Mouse (Mus musculus) cerebellum, postnatal 10 days (tissue): ENCODE measurements around the gene Blvrb.
"Not testable (repeated sequence)": the region's sequence is repeated elsewhere in the genome, so short reads cannot be mapped to it uniquely, and the experiment has no call there.

Source experiments
- DNase-seq, 2 experiments: peaks; one replicate each; pipeline ENCODE4 v3.0.0; 2021; ENCODE audit warnings: mixed read lengths in 2 of 2

The Blvrb gene

DNA sequence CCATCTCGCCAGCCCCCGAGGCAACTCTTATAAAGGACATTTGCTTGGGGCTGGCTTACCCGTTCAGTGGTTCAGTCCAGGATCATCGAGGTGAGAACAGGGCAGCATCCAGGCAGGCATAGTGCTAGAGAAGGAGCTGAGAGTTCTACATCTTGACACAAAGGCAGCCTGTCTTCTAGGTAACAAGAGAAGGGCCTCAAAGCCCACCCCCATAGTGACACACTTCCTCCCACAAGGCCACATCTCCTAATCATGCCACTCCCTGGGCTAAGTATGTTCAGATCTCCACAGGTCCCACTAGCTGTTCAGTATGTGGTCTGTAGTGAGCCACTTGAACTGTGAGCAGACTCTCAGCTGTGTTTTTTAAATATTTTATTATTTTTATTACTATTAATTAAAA, 36.1 kb downstream of the Blvrb start:
- DNase-seq: no peak

DNA sequence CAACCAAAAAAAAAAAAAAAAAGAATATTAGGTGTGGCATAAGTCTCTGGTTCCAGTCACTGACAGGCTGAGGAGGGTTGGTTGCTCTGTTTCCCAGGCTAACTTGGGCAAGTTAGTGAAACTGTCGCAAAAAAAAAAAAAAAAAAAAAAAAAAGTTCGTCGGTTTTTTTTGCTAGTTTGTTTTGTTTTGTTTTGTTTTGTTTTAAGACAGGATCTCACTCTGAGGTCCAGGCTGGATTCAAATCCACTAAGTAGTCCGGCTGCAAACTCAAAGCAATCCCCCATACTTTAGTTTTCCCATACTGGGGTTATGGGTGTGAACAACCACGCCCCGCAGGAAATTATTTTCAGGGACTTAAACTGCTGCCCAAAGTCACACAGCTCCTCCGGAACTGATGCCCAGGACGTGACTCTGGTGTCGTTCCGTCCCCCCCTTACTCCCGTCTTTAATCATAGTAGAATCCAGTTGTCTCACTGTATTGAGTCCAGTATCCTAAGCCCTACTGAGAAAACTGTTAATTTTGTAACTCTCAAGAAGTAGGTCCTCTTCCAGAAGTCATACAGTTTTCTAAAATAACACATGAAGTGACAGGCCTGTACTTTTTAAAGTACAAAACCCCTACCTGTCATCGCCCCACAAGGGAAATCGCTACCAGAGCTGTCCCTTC, 38.5 kb downstream of the Blvrb start:
- DNase-seq: no peak

DNA sequence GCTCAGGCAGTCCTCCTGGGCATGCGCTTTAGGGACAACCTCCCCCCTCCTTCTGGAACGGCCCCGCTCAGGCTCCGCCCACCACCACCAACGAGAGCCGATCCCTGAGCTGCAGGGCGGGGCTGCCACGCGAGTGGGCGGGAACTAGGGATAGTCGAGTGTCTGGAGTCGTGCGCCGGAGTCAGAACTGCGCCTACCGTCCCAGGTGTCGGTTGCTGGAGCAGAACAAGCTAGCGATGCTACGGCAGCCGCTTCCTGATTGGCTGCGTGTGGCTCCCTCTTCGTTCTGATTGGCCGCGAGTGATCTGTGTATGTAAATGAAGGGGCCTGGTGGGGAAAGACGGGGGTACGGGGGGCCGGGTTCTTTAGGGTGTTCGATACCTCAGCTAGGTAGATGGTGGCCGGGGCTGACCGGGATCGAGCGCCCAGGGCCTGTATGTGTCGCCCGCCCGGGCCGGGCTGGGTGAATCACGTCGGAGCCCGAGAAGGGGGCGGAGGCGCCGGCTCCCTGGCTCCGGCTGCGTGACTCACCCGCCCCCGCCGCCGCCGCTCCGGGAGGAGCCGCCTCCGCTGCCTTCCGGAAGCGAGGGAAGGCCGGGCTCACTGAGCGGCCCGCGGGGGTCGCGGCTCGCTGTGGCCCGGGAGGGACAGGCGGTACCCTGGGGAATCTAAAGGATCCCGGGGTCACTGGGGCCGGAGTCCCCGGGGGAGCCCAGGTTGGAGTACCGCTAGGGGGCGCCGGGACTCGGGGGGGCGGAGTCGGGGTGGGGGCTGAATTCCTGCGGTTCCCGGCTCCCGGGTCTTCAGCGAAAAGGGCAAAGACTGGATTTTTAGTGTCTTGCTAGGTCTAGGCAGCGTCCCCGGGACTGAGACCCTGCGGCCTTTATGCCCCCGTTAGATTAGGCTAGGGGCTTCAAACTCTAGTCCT, 39.3 kb downstream of the Blvrb start, which contains the start of gene Sertad1:
Gene Sertad1 (plus strand): TSS at position 141 of the 928 bp plus-strand sequence.
- peak; percentile 99 to 100 for DNase-seq

DNA sequence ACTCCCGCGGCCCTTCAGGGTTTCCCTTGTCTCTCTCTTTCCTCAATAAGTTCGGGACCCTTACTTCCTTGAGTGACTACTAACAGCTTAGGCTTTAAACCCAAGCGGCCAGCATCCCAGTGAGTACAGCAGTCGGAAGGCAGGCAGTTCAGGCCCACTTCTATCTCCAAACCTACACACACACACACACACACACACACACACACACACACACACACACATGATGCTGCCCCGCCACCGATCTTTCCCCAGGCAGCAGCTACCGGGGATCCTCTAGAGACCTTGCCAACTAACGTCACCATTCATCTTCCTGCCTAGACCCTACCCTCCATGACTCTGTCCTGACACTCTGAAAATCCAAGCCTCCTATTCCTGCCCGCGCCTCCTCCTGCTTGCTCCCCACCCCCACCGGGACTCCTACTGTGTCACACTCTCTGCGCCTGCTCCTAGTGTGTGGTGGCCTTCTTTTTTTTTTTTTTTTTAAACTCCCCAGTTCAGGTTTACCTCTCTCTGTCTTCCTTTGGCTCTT, 40.0 kb downstream of the Blvrb start:
- peak; percentile 68 to 69 for DNase-seq

DNA sequence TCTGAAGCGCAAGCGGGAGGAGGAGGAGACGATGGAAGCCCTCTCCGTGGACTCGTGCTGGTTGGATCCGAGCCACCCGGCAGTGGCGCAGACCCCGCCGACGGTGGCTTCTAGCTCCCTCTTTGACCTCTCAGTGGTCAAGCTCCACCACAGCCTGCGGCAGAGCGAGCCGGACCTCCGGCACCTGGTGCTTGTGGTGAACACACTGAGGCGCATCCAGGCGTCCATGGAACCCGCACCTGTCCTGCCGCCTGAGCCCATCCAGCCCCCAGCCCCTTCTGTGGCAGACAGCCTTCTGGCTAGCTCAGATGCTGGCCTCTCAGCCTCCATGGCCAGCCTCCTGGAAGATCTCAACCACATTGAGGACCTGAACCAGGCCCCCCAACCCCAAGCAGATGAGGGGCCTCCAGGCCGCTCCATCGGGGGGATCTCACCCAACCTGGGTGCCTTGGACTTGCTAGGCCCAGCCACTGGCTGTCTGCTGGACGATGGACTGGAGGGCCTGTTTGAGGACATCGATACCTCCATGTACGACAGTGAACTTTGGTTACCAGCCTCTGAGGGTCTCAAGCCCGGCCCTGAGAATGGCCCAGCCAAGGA, 41.6 kb downstream of the Blvrb start:
- DNase-seq: peak; percentile 34 to 37

DNA sequence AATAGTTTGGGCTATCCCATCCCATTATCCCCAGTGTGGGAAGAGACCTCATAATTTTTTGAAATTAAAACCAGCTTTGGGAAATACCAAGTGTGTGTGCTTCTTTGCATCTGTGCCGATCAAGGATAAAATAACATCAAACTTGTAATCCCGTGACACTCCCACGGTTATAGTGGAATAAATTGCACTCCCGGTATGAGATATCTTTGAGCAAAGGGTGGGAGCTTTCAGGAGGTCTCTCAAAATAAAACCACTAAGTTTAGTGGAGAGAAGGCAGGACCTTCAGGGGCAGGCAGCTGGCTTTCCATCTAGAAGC, 42.4 kb downstream of the Blvrb start:
- no peak for DNase-seq

DNA sequence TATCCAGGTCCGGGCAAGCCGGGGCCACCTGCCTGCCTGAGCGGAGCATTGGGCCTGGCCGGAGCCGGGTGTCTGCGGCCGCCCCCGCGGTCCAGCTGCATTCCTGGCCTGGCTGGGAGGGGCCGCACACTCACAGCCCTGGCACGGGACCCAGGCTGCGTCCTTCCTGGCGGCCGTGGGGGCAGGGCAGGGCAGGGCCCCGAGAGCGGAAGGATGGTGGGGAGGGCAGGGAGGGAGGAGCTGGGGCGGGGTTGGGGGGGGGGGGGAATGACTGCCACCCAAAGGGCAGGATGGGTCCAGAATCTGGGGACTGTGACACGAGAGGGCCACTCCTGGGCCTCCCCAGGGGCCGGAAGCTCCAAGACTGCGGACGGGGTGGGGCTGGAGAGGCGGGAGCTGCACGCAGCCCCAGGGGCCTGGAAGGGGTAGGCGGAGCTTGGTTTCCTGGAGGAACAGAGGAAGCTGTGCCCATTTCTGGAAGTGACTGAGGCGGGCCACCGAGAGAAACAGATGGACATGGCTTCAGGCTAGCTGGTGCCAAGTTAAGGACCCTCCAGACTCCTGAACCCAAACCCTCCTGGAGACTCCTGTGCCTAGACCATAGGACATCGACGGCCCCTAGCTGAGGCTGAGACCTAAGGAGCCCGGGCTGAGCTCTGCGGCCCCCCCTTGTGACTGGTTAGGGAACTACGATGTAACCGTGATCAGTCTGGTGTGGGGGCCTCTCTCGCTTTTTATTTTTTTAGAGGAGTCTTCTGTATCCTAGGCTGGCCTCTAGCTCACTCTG, 43.0 kb downstream of the Blvrb start:
- peak; percentile 88 to 89 for DNase-seq

DNA sequence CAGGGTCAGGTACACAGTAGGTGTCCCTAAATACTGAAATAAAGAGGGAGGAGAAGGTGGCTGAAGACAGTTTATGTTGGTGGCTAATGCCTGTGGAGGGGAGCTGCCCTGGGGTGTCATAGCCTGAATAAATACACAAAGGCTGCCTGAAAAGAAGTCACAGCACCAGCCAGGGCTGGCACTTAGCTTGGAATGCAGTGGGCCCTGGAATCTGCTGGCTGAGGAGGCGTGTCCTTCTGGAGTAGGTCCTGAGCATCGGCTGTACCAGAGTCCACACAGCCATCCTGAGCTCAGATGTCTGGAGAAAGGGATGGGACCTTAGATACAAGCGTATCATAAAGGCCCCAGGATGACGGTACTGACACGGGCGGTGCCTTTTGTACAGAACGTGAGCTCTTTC, 44.1 kb downstream of the Blvrb start:
- no peak for DNase-seq

DNA sequence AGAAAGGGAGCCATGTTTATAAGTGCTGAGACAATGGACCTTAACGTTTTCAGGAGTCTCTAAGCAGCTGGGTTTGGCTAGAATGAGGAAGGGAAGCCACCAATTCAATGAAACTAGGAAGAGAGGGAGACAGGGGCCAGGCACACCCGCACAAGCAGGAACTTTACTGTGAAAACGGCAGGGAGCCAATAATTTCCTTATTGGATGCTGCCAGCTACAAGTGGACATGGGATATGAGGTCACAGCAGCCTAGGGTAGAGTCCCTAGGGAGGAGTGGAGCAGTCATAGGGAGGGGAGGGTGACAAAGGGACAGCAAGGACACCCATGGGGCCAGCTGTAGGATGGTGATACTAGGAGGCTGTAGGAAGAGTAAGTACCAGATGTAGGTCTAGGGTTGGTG, 45.2 kb downstream of the Blvrb start:
- no peak for DNase-seq

DNA sequence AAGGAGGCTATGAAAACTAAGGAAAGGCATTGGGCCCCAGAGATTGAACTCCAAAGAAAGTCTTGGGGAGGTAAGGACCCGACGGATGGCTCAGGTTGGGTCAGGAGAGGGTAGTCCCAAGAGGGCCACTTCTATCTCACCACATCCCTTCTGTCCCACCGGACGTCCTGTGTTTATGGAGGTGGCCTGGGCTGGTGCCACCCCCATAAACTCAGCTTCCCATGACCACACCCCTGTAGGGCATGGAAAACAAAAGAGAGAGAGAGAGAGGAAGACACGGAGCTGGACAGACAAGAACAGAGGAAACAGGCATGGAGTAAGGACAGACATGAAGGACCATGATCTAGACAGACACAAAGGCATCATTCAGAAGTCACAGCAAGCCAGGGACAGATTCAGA, 45.7 kb downstream of the Blvrb start:
- DNase-seq: no peak

DNA sequence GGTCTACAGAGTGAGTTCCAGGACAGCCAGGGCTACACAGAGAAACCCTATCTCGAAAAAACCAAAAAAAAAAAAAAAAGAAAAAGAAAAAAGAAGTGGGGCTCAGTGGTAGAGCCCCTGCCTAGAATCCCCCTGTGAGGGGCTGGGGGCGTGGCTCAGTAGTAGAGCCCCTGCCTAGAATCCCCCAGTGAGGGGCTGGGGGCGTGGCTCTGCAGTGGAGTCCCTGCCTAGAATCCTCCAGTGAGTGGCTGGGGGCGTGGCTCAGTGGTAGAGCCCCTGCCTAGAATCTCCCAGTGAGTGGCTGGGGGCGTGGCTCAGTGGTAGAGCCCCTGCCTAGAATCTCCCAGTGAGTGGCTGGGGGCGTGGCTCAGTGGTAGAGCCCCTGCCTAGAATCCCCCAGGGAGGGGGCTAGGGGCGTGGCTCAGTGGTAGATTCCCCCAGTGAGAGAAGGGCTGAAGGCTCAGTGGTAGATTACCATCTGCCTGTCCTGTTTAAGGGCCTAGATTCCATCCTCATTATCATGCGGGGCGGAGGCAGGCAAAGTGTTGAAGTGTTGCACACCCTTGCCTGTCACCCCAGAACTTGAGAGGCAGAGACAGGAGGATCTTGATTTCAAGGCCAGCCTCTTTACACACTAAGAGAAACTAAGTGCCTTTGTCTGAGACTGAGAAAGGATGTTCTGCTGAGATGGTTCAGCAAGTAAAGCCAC, 47.0 kb downstream of the Blvrb start:
- not testable (repeated sequence) for DNase-seq

DNA sequence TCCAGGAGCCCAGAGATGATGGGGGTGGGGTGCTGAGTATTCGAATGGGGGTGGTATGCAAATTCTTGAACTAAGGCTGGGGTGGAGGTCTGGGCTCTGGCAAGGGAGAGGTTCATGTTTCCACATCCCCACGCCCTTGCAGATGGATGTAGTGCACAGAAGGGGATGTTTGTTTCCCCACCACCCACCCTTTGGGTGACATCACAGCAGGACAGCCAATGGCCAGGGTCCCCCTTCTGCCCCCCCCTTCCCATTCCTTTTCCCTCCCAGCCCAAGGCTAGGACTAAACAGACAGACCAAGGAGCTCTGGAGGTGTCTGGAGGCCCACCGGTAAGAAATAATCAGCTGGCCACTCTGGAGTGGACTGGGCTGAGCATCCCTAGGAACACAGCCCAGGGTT, 51.3 kb downstream of the Blvrb start, which contains the start of gene Prx:
Gene Prx (plus strand): TSS at position 289 of the 400 bp plus-strand sequence.
- no peak for DNase-seq

DNA sequence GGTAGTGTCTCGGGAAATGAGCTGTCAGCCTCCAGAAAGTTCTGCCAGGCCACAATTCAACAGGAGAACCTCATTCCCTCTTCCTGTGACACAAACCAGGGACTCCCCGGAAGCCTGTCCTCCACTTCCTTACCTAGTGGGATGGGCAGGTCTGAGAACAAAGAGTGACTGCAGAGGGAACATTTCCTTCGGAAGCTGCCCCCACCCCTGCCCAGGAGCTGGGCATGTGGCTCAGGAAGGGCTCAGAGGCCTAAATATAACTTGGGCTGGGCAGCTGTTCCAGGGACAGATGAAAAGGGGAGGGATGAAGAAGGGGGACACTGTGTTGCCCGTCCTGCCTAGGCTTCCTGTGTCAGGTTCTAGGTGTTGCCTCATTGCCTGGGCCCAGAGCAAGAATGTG, 53.8 kb downstream of the Blvrb start:
- DNase-seq: no peak

DNA sequence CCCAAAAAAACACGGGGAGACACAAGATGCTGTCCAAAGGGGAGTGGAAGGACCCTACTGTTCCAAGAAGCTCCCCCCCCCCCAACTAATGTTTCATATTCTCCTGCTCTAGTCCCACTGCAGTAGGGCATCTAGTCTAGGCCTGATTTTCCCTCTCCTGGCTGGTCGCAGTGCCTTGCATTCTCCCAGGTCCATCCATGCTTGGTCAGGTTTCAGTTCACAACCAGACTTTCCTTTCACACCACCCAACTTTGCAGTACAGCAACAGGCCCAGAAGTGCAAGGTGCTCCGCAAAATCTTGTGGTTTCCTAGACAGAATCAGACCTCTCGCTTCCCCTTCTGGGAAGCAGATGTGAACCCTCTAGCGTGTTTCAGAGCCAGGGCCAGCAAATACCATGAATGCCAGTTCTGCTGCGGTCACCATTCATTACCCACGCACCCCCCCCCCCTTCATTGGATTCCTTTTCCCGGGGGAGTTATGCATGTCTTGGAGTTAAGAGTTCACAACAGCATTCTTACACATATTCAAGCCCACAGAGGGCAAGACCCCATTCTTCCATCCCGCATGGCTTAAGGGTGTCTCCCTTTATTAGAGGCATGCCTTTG, 59.1 kb downstream of the Blvrb start:
- no peak for DNase-seq

DNA sequence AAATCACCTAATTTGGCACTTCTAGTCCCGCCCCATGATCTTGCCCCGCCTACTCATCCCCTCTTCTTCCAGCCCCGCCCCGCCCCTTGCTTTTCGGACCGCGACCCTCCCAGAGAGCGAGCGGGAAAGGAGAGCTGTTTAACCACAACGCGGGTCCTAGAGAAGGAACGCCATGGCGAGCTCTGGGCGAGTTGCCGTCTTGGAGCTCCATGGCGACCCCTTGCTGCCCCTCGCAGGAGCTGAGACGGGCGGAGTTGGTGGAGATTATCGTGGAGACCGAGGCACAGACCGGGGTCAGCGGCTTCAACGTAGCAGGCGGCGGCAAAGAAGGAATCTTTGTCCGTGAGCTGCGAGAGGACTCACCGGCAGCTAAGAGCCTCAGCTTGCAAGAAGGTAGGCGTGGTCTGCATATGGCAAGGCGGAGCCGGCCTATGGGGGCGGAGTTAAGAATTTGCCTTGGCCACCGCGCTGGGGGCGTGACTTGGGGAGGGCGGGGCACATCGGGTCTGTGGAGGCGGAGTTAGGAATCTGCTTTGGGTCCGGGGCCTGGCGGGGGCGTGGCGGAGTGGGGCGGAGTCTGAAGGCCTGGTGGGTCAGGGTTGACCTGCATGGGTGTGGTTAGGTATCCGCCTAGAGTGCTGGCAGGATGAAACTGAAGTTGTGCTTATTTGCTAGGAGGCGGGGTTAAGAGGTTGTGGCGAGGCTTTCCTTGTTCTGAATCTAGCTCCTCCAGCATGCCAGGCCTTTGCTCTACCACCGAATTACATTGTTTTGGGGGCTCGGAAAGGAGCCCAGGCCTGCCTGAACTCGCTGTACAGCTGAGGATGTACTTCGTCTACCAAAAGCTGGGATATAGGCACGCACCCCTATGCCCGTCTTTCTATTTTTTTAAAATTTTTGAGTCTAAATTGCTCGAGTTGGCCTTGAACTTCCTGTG, 60.2 kb downstream of the Blvrb start:
- DNase-seq: peak; percentile 98

DNA sequence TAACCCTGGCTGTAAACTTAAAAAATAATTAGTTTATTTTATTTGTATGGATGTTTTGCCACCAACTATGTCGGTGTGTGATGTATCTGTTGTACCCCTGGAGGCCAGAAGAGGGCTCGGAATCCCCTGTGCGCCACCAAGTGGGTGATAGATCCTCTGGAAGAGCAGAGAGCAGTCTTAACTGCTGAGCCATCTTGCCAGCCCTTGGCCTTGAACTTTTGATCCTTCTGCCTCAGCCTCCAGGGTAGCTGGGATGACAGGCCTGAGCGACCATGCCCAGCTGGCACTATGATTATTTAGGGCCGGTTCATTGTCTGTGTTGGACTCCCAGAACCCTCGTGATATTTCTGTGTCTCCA, 60.8 kb downstream of the Blvrb start:
- DNase-seq: peak; percentile 71 to 73

DNA sequence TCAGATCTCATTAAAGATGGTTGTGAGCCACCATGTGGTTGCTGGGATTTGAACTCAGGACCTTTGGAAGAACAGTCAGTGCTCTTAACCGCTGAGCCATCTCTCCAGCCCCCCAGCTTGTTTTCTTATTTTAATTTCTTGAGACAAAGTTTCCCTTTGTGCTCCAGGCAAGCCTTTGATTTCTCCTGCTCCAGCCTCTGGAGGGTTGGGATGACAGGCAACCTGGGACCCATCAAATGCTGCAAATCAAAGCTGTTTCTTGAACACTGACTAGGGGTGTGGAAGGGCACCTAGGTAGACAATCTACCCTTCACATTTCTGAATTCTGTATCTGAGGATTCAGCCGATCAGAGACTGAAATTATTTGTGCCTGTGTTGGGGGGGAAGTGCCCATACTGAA, 63.0 kb downstream of the Blvrb start:
- DNase-seq: no peak

DNA sequence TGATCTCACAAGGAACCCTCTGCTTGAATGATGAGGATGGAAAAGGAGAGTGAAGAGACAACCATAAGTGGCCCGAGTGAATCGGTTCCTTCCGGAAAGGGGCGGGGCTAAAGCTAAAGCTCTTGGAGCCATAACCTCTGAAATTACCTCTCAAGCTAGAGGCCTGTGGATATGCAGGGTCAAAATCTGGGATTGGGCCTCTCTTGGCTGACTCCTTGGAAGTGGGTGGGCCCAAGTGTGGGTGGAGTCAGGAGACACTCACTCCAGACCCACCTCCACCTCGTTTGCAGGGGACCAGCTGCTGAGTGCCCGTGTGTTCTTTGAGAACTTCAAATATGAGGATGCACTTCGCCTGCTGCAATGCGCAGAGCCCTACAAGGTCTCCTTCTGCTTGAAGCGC, 67.2 kb downstream of the Blvrb start:
- no peak for DNase-seq
